Mouse (Mus musculus) heart, adult 2 months (tissue): ENCODE results near the gene Shisal1. TPM values are rescaled to one million over a fixed set of nuclear protein-coding genes. Genes with fewer than 3 reads are reported as not detected.

ENCODE experiments used
- DNase-seq, 2 experiments: peaks; one replicate each; pipeline ENCODE4 v3.0.0; 2021
- H3K27ac ChIP-seq: fragments of 200-600 bp; 2 replicates; pipeline ENCODE4 v1.8.1; 2022
- H3K27me3 ChIP-seq: fragments of 200-500 bp; 2 replicates; pipeline ENCODE4 v1.6.1; 2012; ENCODE audit warnings: mild to moderate bottlenecking, low read length, inconsistent platforms, mixed read lengths; ENCODE audit not compliant: control insufficient read depth, insufficient read depth
- H3K36me3 ChIP-seq: fragments of 200-500 bp; 2 replicates; pipeline ENCODE4 v1.6.1; 2012; ENCODE audit warnings: low read length, inconsistent platforms; ENCODE audit not compliant: control insufficient read depth, insufficient read depth
- H3K4me1 ChIP-seq: fragments of 200-500 bp; 2 replicates; pipeline ENCODE4 v1.6.1; 2011; ENCODE audit warnings: low read length; ENCODE audit not compliant: control insufficient read depth, insufficient read depth
- H3K4me3 ChIP-seq: fragments of 200-600 bp; 2 replicates; pipeline ENCODE4 v1.8.1; 2022
- H3K79me2 ChIP-seq: fragments of 200-500 bp; replicated peaks from 2 replicates; pipeline ENCODE4 v1.6.1; 2012; ENCODE audit warnings: mild to moderate bottlenecking, inconsistent platforms, low read length, moderate library complexity, mixed read lengths; ENCODE audit not compliant: control insufficient read depth, insufficient read depth
- H3K9ac ChIP-seq: fragments of 200-500 bp; 2 replicates; pipeline ENCODE4 v1.6.1; 2012; ENCODE audit warnings: low read depth, mild to moderate bottlenecking, control low read depth, inconsistent platforms, low read length, mixed read lengths
- CTCF ChIP-seq: fragments of 200-600 bp; IDR thresholded peaks from 2 replicates; pipeline ENCODE4 v1.8.1; 2022; ENCODE audit warnings: antibody characterized with exemption, mild to moderate bottlenecking, moderate library complexity
- EP300 ChIP-seq: fragments of 200-500 bp; IDR thresholded peaks from 2 replicates; pipeline ENCODE4 v1.6.1; 2011; ENCODE audit warnings: low read depth, low read length, control low read depth; ENCODE audit not compliant: insufficient read depth
- POLR2A ChIP-seq: fragments of 200-500 bp; IDR thresholded peaks from 2 replicates; pipeline ENCODE4 v1.6.1; 2011; ENCODE audit warnings: mild to moderate bottlenecking, low read depth, low read length, control low read depth; ENCODE audit not compliant: insufficient read depth
- WGBS: fragments of 180-500 bp; shearing (Covaris S2); methylation state at CpG from one replicate; pipeline ENCODE4 v1.1.7; 2018; 5-methylcytosine and 5-hydroxymethylcytosine counted together
- intact Hi-C: fragments of 180-260 bp; cut with DNase I; formaldehyde crosslinking; loops from one replicate; pipeline ENCODE4 v1.15.1; 2025
- long read RNA-seq: library from polyadenylated mRNA; stranded (forward); transcript quantifications from one replicate; pipeline ENCODE4 v2.0.0, GENCODE M21; 2021
- polyA plus RNA-seq: library from polyadenylated mRNA; depleted of rRNA; stranded (reverse); fragments of >200 nt; gene quantifications from 2 replicates; pipeline ENCODE4 v1.2.3, GENCODE M21; 2012; rRNA removed
- total RNA-seq, 2 experiments: library from RNA; stranded (reverse); gene quantifications; 2 replicates each; pipeline ENCODE4 v1.2.3; 2021

Shisal1 gene
- 1 to 10 TPM; 1.1 to 1.7 TPM for total RNA-seq
- 1.00 and 1.8 TPM in 2 replicates for polyA plus RNA-seq
- long read RNA-seq: 0 reads

DNA sequence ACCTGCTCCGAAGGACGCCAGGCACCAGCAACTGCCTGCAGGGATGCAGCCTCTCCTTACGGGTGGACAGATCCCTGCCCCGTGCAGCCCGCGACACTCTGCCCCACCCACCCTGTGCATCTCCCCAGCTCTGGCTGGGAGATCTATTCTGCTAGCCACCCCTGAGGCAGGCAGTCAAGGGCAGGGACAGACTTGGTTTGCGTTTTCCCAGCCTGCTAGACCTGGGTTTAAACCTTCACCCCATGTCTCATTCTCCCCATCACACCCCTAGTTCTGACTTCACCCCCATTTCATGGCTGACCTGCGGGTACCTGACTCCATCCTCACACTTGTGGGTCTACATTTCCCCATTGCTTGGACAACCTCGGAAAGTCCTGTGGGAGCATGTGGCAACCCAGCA, at the start of gene Shisal1:
TSS of gene Shisal1 (minus strand) at position 101 of the 400 bp plus-strand sequence.
- WGBS: 29% methylated on average over 9 of the region's 9 CpGs
- Histone ChIP-seq H3K9ac (peak within 1 kb of the TSS; percentile 56), H3K4me1 (peaks cover 4% of the 10 kb centered on the region), H3K4me3 (peak within 1 kb of the TSS; percentile 39), H3K36me3 (no peaks in the 10 kb centered on the region), H3K27me3 (peaks cover 4% of the 10 kb centered on the region), H3K27ac (no peak within 1 kb of the TSS), H3K79me2 (no peaks in the 10 kb centered on the region)
- intact Hi-C loops: loop anchor here (10.0 kb wide), 1 partner anchor 182 kb away; no protein-coding TSS in a partner anchor
- TF ChIP-seq CTCF (no peak), POLR2A (no peak), EP300 (no peak)
- DNase-seq: no peak

DNA sequence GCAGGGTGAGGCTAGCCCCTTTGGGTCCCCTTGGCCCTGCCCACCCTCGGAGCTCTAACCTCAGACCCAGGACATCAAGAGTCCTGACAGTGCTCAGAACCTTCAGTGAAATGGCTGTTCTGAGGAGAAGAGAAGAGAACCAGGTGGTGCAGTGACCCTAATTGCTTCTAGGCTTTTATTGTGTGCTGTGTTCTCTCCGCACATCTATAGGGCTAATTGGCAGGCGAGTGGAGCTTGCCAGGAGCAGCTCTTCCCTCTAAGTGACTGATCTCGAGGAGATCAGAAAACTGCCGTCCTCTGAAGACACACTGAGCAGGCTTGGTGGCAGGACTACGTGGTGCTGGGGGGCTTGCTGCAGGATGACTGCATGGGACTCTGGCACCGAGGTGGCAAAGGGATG, 43.6 kb upstream of the Shisal1 start:
- Histone ChIP-seq H3K36me3 (no peaks in the 10 kb centered on the region), H3K4me1 (no peaks in the 10 kb centered on the region), H3K27ac (no peak overlapping the region), H3K4me3 (no peak overlapping the region), H3K9ac (no peak overlapping the region), H3K79me2 (no peaks in the 10 kb centered on the region), H3K27me3 (no peaks in the 10 kb centered on the region)
- no peak for TF ChIP-seq POLR2A
- no peak for TF ChIP-seq EP300
- no peak for TF ChIP-seq CTCF
- 69% methylated on average over 7 of the region's 7 CpGs for WGBS
- no peak for DNase-seq
- intact Hi-C loops: no loop called here

DNA sequence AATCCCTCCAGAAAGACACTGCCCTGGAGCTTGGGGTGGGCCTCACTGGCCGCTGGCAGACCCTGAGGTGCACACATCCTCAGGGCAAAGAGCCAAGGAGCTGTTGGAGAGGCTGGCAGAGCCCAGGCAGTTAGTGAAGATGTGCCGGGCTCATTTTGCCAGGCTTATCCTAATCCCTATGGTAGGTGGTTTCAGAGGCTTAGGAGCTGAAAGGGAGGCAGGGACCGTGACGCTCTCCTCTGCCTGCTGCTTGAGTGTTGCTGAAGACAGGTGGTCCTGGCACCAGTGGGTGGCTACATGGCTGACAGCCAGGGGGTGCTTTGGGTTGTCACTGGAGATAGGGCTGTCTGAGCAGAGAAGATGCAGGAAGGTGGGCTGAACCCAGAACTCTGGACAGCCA, 37.4 kb upstream of the Shisal1 start:
- TF ChIP-seq CTCF (no peak), POLR2A (no peak), EP300 (no peak)

DNA sequence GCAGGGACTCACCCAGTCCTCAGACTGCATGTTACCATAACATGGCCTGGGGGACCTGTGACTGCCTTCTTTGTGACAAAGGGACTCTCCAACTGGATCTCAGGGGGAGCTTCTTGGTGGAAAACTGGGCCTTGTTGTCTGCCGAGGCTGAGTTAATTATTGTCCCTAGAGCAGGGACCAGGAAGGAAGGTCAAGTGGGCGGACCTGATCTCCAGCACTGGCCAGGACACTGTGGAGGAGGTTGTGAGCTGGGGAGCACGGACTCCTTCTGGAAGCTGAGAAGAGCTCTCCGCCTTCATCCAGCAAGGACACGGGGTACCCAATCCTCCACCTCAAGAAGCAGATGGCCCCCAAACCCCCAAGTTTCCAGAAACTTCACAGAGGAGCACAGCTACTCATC, 36.7 kb upstream of the Shisal1 start:
- Histone ChIP-seq H3K36me3 (no peaks in the 10 kb centered on the region), H3K27ac (no peak overlapping the region), H3K9ac (no peak overlapping the region), H3K4me1 (no peaks in the 10 kb centered on the region), H3K4me3 (no peak overlapping the region), H3K27me3 (no peaks in the 10 kb centered on the region), H3K79me2 (no peaks in the 10 kb centered on the region)
- DNase-seq: no peak
- TF ChIP-seq EP300: no peak
- intact Hi-C loops: no loop called here
- 38% methylated on average over 5 of the region's 5 CpGs for WGBS

More for the DNA sequence above, 37.4 kb upstream of the Shisal1 start:
- intact Hi-C loops: no loop called here
- DNase-seq: no peak
- 67% methylated on average over 4 of the region's 4 CpGs for WGBS
- H3K36me3 ChIP-seq: no peaks in the 10 kb centered on the region
- no peaks in the 10 kb centered on the region for H3K27me3 ChIP-seq
- H3K27ac ChIP-seq: no peak overlapping the region
- no peak overlapping the region for H3K4me3 ChIP-seq
- no peak overlapping the region for H3K9ac ChIP-seq
- H3K4me1 ChIP-seq: no peaks in the 10 kb centered on the region
- H3K79me2 ChIP-seq: no peaks in the 10 kb centered on the region

DNA sequence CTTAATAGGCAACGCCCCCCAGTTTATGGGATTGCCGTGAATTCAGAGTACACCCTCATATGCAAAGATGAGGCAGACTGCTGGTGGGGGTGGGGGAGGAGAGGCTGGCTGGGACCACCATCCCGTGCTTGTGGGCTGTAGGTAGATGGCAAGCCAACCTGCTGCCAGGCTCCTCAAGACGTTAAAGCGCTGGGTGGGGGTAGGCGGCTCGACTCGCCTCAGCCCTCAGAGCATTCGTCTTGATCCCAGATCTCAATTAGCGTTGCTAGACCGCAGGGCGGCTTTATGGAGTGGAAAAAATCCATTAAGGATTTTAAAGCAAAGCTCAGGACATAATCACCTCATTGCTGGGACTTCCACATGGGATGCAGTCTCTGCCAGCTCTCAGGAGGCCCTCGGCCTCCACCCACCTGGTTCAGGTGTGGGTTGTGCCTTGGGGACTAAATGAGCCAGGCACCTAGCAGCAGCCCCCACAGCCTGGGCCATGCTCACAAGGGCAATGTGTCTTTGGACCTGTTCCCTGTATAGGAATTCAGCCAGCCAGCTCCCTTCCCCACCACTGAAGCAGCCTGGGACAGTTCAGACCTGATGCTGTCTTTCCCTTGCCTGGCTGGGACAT, 34.5 kb upstream of the Shisal1 start:
- 77% methylated on average over 13 of the region's 13 CpGs for WGBS
- no peaks in the 10 kb centered on the region for H3K4me1 ChIP-seq
- no peak overlapping the region for H3K27ac ChIP-seq
- no peak overlapping the region for H3K9ac ChIP-seq
- no peak for DNase-seq
- no peak overlapping the region for H3K4me3 ChIP-seq
- no peaks in the 10 kb centered on the region for H3K79me2 ChIP-seq
- no peaks in the 10 kb centered on the region for H3K36me3 ChIP-seq
- intact Hi-C loops: no loop called here
- TF ChIP-seq POLR2A (no peak), CTCF (no peak), EP300 (no peak)
- H3K27me3 ChIP-seq: no peaks in the 10 kb centered on the region

DNA sequence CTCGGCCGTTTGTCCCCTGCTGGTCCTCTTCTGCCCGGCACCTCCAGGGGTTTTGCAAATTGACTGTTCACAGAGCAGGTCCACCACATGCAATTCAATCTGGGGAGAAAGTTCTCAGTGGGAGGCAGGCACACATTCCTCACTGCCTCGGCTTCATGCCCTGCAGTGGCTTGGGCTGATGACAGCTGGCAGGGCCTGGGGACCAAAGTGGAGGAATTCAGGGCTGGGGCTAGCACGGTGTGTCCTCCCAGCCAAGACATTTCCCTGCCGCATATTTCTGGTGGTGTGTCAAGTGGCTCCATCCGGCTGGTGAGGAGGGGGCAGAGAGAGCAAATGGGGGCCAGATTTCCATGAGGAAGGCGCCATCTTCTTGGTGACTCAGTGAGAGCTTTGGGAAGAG, 22.5 kb upstream of the Shisal1 start:
- H3K27me3 ChIP-seq: no peaks in the 10 kb centered on the region
- WGBS: 27% methylated on average over 8 of the region's 8 CpGs

More for the DNA sequence above, 22.5 kb upstream of the Shisal1 start:
- Histone ChIP-seq H3K36me3 (no peaks in the 10 kb centered on the region), H3K4me1 (peaks cover 1% of the 10 kb centered on the region), H3K27ac (no peak overlapping the region), H3K9ac (no peak overlapping the region), H3K79me2 (no peaks in the 10 kb centered on the region), H3K4me3 (no peak overlapping the region)
- intact Hi-C loops: no loop called here
- peak in 1 of 2 experiments; percentile 46 for DNase-seq
- TF ChIP-seq EP300 (no peak), POLR2A (no peak), CTCF (no peak)
